Mouse (Mus musculus): ENCODE results near the gene Acp5. TPM values are rescaled to one million over a fixed set of nuclear protein-coding genes. Genes with fewer than 3 reads are reported as not detected.

The Acp5 gene
- polyA plus RNA-seq, 1 experiment from 2014 or later = 17.8 TPM

GRCm38 (mm10) chr9:22134246-22134890 is 1.1 kb downstream of the Acp5 start:
- Histone ChIP-seq H3K4me3 (ENCODE audit: low read depth, low read length) (no peak overlapping the region; the same call in 1 of the 2 replicates), H3K27ac (ENCODE audit: low read depth, low read length) (no peak overlapping the region), H3K9ac (ENCODE audit: low read length) (no peak overlapping the region), H3K4me1 (replicated peaks; ENCODE audit: control insufficient read depth, insufficient read depth, low read length) (peaks cover 6% of the 10 kb centered on the region; the same call in 1 of the 2 replicates), H3K36me3 (ENCODE audit: control insufficient read depth, insufficient read depth, low read length) (no peaks in the 10 kb centered on the region), H3K27me3 (ENCODE audit: control insufficient read depth, insufficient read depth, low read length) (peaks cover 14% of the 10 kb centered on the region), H3K9me3 (ENCODE audit: control insufficient read depth, low read length) (no peaks in the 10 kb centered on the region), H3K4me2 (ENCODE audit: low read depth, low read length, severe bottlenecking) (no peak overlapping the region)
- 86% methylated on average over 7 of the region's 7 CpGs for WGBS
- DNase-seq (ENCODE audit: low spot score) (no peak), ATAC-seq (replicated peaks; ENCODE audit: low FRiP score) (no peak)

- no peak overlapping the region for H3K27ac ChIP-seq (ENCODE audit: low read depth, low read length)
Observed at GRCm38 (mm10) chr9:22132220-22132619, 3.3 kb downstream of the Acp5 start.

GRCm38 (mm10) chr9:22131226-22131981 is 4.1 kb downstream of the Acp5 start:
- Histone ChIP-seq H3K9ac (ENCODE audit: low read length) (no peak overlapping the region), H3K9me3 (ENCODE audit: control insufficient read depth, low read length) (no peaks in the 10 kb centered on the region), H3K36me3 (ENCODE audit: control insufficient read depth, insufficient read depth, low read length) (no peaks in the 10 kb centered on the region), H3K27me3 (ENCODE audit: control insufficient read depth, insufficient read depth, low read length) (peaks cover 14% of the 10 kb centered on the region), H3K4me2 (ENCODE audit: low read depth, low read length, severe bottlenecking) (peak overlapping the region; percentile 38), H3K27ac (ENCODE audit: low read depth, low read length) (no peak overlapping the region), H3K4me3 (ENCODE audit: low read depth, low read length) (peak overlapping the region; percentile 16), H3K4me1 (replicated peaks; ENCODE audit: control insufficient read depth, insufficient read depth, low read length) (no peaks in the 10 kb centered on the region)
- ATAC-seq (replicated peaks; ENCODE audit: low FRiP score) = peak; percentile 21; the same call in 1 of the 2 replicates
- 3% methylated on average over 35 of the region's 35 CpGs for WGBS
- DNase-seq (ENCODE audit: low spot score) = no peak

More at GRCm38 (mm10) chr9:22132220-22132619, 3.3 kb downstream of the Acp5 start:
- Histone ChIP-seq H3K9ac (ENCODE audit: low read length) (no peak overlapping the region), H3K9me3 (ENCODE audit: control insufficient read depth, low read length) (no peaks in the 10 kb centered on the region), H3K4me1 (replicated peaks; ENCODE audit: control insufficient read depth, insufficient read depth, low read length) (peaks cover 4% of the 10 kb centered on the region; the same call in 1 of the 2 replicates), H3K36me3 (ENCODE audit: control insufficient read depth, insufficient read depth, low read length) (no peaks in the 10 kb centered on the region), H3K4me2 (ENCODE audit: low read depth, low read length, severe bottlenecking) (peak overlapping the region; percentile 38), H3K27me3 (ENCODE audit: control insufficient read depth, insufficient read depth, low read length) (peaks cover 14% of the 10 kb centered on the region), H3K4me3 (ENCODE audit: low read depth, low read length) (peak overlapping the region; percentile 16; the same call in 1 of the 2 replicates)
- ATAC-seq (replicated peaks; ENCODE audit: low FRiP score) (no peak), DNase-seq (ENCODE audit: low spot score) (no peak)
- WGBS = 51% methylated on average over 11 of the region's 11 CpGs

DNA sequence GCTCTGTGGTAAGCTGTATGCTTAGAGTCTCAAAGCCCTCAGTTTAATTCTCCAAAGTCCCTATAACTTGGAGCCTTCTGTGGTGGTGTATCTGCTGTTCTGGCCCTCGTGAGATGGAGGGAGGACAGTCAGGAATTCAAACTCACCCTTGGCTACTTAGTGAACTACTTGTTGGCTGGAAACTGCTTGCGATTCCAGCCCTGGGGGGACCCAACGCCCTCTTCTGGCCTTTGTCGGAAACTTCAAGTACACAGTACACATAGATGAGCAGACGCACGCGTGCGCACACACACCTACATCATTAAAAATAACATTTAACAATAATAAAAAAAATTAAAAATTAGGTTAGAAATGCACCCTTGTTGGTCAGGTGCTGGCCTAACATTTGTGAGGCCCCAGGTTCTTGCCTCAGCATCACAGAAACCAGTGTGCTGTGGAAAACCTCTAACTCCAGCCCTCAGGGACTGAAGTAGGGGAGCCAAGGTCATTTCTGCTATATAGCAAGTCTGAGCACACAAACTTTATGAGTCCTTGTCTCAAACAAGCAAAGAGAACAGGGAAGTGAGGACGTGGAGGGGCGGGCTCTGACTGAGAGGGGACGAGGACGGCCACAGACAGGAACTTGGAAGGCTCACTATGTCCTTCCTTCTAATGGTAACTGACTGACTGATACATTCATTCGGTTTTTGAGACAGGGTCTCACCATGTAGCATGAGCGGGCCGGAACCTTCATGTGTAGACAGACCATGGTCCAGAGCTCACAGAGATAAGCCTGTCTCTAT is 10.1 kb downstream of the Acp5 start:
- no peaks in the 10 kb centered on the region for H3K27me3 ChIP-seq (ENCODE audit: control insufficient read depth, insufficient read depth, low read length)
- DNase-seq (ENCODE audit: low spot score) (no peak), ATAC-seq (replicated peaks; ENCODE audit: low FRiP score) (no peak)
- H3K9ac ChIP-seq (ENCODE audit: low read length) = no peak overlapping the region
- no peaks in the 10 kb centered on the region for H3K9me3 ChIP-seq (ENCODE audit: control insufficient read depth, low read length)
- 89% methylated on average over 15 of the region's 15 CpGs for WGBS
- no peaks in the 10 kb centered on the region for H3K36me3 ChIP-seq (ENCODE audit: control insufficient read depth, insufficient read depth, low read length)
- no peak overlapping the region for H3K27ac ChIP-seq (ENCODE audit: low read depth, low read length)
- H3K4me2 ChIP-seq (ENCODE audit: low read depth, low read length, severe bottlenecking) = no peak overlapping the region
- H3K4me3 ChIP-seq (ENCODE audit: low read depth, low read length) = no peak overlapping the region
- H3K4me1 ChIP-seq (replicated peaks; ENCODE audit: control insufficient read depth, insufficient read depth, low read length) = no peaks in the 10 kb centered on the region

- no peaks in the 10 kb centered on the region for H3K4me1 ChIP-seq (replicated peaks; ENCODE audit: control insufficient read depth, insufficient read depth, low read length)
- H3K4me2 ChIP-seq (ENCODE audit: low read depth, low read length, severe bottlenecking) = no peak overlapping the region
- H3K9me3 ChIP-seq (ENCODE audit: control insufficient read depth, low read length) = no peaks in the 10 kb centered on the region
- no peaks in the 10 kb centered on the region for H3K36me3 ChIP-seq (ENCODE audit: control insufficient read depth, insufficient read depth, low read length)
- ATAC-seq (replicated peaks; ENCODE audit: low FRiP score) (no peak), DNase-seq (ENCODE audit: low spot score) (no peak)
- WGBS = 87% methylated on average over 3 of the region's 3 CpGs
- H3K27ac ChIP-seq (ENCODE audit: low read depth, low read length) = no peak overlapping the region
- no peaks in the 10 kb centered on the region for H3K27me3 ChIP-seq (ENCODE audit: control insufficient read depth, insufficient read depth, low read length)
- no peak overlapping the region for H3K4me3 ChIP-seq (ENCODE audit: low read depth, low read length)
- no peak overlapping the region for H3K9ac ChIP-seq (ENCODE audit: low read length)
Observed at GRCm38 (mm10) chr9:22124169-22124568, 11.3 kb downstream of the Acp5 start.

GRCm38 (mm10) chr9:22123069-22123609 is 12.4 kb downstream of the Acp5 start:
- H3K9me3 ChIP-seq (ENCODE audit: control insufficient read depth, low read length) = no peaks in the 10 kb centered on the region
- H3K4me1 ChIP-seq (replicated peaks; ENCODE audit: control insufficient read depth, insufficient read depth, low read length) = no peaks in the 10 kb centered on the region
- no peak overlapping the region for H3K27ac ChIP-seq (ENCODE audit: low read depth, low read length)
- no peak overlapping the region for H3K4me3 ChIP-seq (ENCODE audit: low read depth, low read length)
- H3K4me2 ChIP-seq (ENCODE audit: low read depth, low read length, severe bottlenecking) = no peak overlapping the region
- H3K27me3 ChIP-seq (ENCODE audit: control insufficient read depth, insufficient read depth, low read length) = no peaks in the 10 kb centered on the region
- 86% methylated on average over 7 of the region's 7 CpGs for WGBS
- H3K36me3 ChIP-seq (ENCODE audit: control insufficient read depth, insufficient read depth, low read length) = no peaks in the 10 kb centered on the region
- H3K9ac ChIP-seq (ENCODE audit: low read length) = no peak overlapping the region
- ATAC-seq (replicated peaks; ENCODE audit: low FRiP score) = no peak
- DNase-seq (ENCODE audit: low spot score) = no peak

GRCm38 (mm10) chr9:22122005-22122404 is 13.5 kb downstream of the Acp5 start:
- no peak overlapping the region for H3K9ac ChIP-seq (ENCODE audit: low read length)
- H3K4me1 ChIP-seq (replicated peaks; ENCODE audit: control insufficient read depth, insufficient read depth, low read length) = no peaks in the 10 kb centered on the region; the same call in 1 of the 2 replicates
- H3K4me2 ChIP-seq (ENCODE audit: low read depth, low read length, severe bottlenecking) = no peak overlapping the region
- WGBS = 87% methylated on average over 3 of the region's 3 CpGs
- no peak overlapping the region for H3K27ac ChIP-seq (ENCODE audit: low read depth, low read length)
- DNase-seq (ENCODE audit: low spot score) (no peak), ATAC-seq (replicated peaks; ENCODE audit: low FRiP score) (no peak)
- no peaks in the 10 kb centered on the region for H3K36me3 ChIP-seq (ENCODE audit: control insufficient read depth, insufficient read depth, low read length)
- H3K27me3 ChIP-seq (ENCODE audit: control insufficient read depth, insufficient read depth, low read length) = no peaks in the 10 kb centered on the region
- no peaks in the 10 kb centered on the region for H3K9me3 ChIP-seq (ENCODE audit: control insufficient read depth, low read length)
- no peak overlapping the region for H3K4me3 ChIP-seq (ENCODE audit: low read depth, low read length)

GRCm38 (mm10) chr9:22121545-22121944 is 14.0 kb downstream of the Acp5 start:
- no peaks in the 10 kb centered on the region for H3K9me3 ChIP-seq (ENCODE audit: control insufficient read depth, low read length)

More at GRCm38 (mm10) chr9:22121545-22121944, 14.0 kb downstream of the Acp5 start:
- no peak for ATAC-seq (replicated peaks; ENCODE audit: low FRiP score)
- Histone ChIP-seq H3K36me3 (ENCODE audit: control insufficient read depth, insufficient read depth, low read length) (no peaks in the 10 kb centered on the region), H3K4me3 (ENCODE audit: low read depth, low read length) (no peak overlapping the region), H3K4me2 (ENCODE audit: low read depth, low read length, severe bottlenecking) (no peak overlapping the region), H3K9ac (ENCODE audit: low read length) (no peak overlapping the region), H3K27ac (ENCODE audit: low read depth, low read length) (no peak overlapping the region), H3K4me1 (replicated peaks; ENCODE audit: control insufficient read depth, insufficient read depth, low read length) (no peaks in the 10 kb centered on the region; the same call in 1 of the 2 replicates), H3K27me3 (ENCODE audit: control insufficient read depth, insufficient read depth, low read length) (no peaks in the 10 kb centered on the region)
- no peak for DNase-seq (ENCODE audit: low spot score)
